Mouse (Mus musculus): ENCODE data around the gene Tnfrsf13c.

- TF ChIP-seq CTCF (IDR thresholded peaks at IDR 0.05; ENCODE audit: control insufficient read depth, insufficient read depth, low read length) (no peak), POLR2A (IDR thresholded peaks at IDR 0.05; ENCODE audit: borderline replicate concordance, control insufficient read depth, low read depth, low read length) (no peak)
These were observed 36.2 kb downstream of the Tnfrsf13c start for GRCm38 (mm10) chr15:82187924-82188323.

Measured in bone marrow, adult 2 months (tissue).